Mouse (Mus musculus) frontal cortex, postnatal 25 days (tissue): ENCODE measurements around the gene Fam129a.

Source experiments
- DNase-seq, 2 experiments: peaks; one replicate each; pipeline ENCODE4 v3.0.0; 2022; ENCODE audit warnings: low spot score in 2 of 2

Fam129a gene

DNA sequence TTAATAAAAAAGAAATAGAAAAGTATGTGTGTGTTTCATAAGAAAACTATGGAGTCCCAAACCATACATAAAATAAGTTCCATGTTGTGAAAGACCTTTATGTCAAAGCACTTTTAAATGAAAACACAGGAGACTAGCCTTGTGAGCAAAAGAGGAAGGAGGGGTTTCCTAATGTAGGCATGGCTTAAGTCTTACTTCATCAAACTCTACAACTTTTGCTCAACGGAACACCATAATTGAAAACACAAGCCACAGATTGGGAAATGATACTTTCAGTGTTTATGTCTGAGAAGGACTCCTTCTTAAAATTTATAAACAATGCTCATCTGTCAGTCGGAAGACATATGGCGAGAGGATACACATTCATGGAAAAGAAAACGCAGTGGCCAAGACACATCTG lies 54.3 kb downstream of the Fam129a start:
- DNase-seq: no peak

DNA sequence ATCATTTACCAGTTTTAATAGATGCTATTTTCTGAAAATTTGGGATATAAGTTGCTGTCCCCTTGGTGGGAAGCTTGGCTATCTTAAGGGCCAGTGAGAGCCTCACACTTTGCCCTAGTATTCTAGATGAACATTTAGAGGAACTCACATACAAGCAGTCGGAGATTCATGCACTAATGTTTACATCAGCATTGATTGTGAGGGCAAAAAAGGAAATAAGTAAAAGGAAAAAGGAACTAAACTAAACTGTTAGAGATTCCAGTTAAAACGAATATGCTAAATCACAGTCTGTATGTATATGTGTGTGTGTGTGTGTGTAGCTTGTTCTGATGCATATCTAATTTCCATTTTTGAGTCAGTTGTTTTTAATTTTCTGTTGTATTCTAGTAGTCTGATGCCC lies 54.7 kb downstream of the Fam129a start:
- no peak for DNase-seq

DNA sequence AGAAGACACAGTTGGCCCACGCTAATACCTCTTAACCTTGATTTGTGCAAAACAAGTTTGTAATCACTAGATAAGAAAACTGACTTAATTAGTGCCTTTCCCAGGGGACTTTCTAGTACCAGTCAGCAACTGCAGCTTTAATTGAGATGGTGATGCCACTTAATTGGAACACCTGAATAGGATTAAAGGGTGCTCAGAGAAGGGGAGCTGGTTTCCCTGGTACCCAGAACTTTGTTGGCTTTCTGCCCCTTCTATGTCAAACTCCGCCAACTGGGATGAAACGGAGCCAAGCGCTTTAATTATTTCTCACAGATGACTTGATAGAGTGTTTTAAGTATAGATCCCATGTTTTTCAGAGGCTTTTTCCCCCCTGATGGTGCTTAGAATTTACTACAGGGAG lies 55.6 kb downstream of the Fam129a start:
- DNase-seq: no peak

DNA sequence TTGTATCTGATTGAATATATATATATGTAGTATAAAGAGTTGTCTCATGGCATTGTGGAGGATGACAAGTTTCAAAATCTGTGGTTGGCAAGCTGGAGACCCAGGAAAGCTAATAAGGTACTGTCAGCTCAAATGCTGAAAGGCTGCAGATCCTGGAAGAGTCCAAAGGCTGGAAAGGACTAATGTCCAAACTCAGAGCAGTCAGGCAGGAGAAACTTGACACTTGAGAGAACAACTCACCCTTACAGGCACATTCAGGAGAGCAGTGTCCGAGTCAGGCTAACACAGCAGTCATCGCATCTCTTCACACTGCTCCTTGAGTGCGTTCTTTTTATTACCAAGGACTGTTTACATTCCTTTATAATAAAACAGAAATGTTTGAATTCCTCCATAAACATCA lies 56.2 kb downstream of the Fam129a start:
- no peak for DNase-seq

DNA sequence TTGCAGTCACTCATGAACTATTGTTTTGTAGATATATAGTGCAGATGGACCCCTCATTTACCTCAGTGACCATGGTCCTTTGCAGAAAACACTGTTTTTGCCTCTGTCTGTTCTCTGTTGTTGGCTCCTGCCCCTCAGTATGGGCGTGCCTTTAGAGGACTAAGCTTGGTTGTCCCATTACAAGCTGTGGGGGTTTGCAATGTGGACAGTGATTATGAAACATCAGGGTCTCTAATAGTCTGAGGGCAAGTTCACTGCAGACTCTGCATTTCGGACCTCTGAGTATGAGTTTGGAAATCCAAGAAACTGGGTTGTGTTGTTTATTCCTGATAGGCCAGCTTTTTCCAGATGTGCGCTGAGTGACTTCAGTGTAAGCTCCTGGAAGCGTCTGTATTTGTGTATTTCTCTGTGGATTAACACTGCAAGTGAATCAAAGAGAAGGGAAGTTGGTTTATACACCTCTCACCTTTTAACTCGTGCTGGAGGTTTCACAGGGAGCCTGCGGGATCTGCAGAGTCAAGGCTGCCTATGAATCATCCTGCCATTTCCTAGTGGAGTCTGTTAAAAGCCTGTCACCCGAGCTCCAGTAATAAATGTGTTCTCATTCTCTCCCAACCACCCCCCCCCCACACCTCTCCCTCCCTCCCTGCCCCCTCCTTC lies 58.7 kb downstream of the Fam129a start:
- DNase-seq: no peak

DNA sequence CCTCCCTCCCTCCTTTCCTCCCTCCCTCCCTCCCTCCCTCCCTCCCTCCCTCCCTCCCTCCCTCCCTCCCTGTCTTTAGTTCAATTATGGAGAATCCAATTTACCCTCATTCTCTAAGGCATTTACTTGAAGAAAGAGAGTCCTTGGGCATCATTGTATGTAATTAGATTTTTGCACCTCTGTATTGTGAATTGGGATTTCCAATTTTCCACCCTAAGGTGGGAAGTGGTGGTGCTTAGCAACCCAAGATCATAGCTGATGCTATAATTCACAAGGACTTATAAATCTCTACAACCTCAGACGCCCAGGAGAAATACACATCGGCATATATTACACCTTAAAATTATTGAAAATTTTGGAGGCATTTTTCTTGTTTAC lies 59.3 kb downstream of the Fam129a start:
- no peak for DNase-seq

DNA sequence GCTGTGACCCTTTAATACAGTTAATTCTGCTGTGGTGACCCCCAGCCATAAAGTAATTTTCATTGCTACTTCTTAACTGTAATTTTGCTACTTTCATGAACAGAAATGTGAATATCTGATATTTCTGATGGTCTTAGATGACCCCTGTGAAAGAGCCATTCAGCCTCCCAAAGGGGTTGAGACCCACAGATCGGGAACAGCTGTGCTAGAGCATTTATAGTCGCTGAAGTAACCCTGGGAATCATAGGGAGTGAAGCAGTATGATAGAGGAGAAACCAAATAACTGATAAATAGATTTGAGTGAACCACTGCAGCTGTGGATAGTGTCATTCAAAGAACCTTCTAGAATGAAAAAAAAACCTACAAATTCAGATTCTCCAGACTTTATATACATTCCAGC lies 60.1 kb downstream of the Fam129a start:
- no peak for DNase-seq

DNA sequence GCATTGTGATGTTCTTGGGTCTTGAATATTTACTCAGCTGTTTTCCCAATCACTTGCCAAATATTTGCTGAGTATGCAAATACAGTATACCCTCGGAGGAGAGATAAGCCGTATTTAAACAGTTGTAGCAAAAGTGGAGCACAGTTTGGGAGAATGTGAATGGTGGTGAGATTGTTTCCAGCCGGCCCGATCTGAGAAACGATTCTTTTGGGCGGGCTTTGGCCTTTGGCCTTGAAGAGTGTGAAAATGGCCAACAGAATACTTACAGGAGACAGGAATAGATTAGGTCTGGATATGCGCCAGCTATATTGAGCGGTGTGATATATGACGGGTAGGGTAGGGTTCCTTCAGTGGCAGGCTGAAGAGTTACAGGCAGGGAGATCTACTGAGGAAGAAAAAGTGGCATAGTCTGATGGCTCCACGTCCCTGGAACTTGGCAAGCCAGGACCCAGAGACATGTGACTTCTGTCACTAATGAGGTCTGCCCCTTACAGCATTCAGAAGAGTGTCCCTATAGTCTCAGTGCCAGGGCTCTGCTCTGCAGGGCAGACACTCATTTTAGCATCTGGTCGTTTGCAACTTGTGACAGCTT lies 60.8 kb downstream of the Fam129a start:
- DNase-seq: no peak

DNA sequence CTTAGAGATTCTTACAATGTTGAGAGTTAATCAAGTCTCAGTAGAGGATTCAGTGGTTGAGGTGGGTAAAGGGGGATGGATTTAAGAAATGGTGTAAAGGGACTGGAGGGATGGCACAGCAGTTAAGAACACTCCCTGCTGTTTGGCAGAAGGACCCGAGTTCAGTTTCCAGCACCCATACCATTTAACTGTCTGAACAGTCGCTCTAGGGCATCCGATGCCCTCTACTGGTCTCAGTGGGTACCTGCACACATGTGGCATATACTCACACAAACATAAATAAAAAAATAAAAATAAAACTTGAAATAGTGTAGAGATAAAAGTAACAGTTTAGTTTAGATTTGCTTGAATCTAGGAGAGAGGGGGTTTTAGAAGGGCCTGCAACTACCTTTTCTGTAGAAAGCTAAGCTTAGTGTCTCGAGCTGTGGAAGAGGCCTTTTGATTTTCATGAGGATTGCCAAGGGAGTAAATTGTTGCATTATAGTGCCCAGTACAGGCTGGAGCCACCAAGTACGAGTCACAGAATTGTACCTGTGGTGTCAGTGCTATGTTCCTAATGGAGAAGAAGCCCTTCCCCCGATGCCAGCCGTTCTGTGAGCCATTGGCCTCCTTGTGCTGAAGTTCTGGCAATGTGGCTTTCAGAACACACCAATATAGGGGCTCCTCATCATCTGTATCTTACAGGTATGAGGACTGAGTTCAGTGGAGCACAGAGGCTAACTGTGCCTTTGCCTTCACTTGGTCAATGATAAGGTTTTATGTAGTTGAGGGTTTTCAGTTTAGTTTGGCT lies 61.8 kb downstream of the Fam129a start:
- DNase-seq: no peak

DNA sequence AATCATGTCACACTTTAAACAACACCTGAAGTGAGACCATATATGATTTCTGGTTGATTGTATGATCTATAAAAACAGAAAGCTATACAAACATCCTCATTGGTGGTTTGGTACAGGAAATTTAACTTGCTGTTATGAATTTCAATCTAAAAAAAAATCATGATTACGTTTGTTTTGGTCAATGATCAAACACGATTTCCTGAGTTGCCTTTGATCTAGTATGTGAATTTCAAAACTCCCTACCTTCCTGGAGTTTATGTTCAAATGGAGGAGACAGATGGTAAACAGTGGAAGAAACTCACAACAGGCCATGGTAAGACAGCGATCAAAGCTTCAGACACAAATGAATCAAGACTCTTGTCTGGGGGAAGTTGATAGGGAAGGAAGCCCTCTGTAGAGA lies 65.7 kb downstream of the Fam129a start:
- no peak for DNase-seq

DNA sequence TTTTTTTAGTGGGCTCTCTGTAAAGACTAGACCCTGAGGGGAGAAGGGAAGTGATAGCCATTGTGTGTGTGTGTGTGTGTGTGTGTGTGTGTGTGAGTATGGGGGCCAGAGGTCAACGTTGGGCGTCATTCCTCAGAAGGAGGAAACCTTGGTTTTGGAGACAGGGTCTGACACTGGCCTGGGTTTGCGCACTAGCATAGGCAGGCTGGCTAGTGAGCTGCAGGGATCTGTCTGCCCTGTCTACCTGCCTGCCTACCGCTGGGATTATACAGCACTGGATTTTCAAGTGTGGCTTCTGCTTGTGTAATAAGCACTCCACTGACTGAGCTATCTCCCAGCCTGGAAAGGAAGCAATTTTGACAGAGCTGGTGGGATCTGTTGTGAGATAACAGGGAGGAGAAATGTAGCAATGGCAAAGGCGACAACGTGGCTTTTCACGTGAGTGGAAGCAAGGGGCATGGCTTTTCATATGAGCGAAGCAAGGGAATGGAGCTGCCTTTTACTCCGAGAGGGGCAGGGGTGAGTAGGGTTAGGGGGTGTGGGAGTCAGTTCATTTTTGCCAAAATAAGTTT lies 66.5 kb downstream of the Fam129a start:
- no peak for DNase-seq

DNA sequence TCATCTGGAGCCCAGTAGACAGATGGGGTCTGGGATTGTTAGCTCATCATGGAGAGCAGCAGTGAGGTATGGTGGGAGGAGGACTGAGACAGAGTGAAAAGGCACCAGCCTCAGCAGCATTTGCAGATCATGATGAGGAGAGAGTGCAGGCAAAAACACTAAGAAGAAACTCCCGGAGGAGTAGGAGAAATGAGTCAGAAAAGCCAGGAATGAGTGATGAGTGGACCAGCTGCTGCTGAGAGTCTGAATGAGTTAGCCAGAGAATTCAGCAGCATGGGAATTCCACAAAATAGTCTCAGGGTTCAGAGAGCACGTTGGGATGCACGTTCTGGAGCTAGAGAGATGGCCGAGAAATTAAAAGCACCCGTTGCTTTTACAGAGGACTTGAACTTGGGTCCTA lies 67.4 kb downstream of the Fam129a start:
- no peak for DNase-seq

DNA sequence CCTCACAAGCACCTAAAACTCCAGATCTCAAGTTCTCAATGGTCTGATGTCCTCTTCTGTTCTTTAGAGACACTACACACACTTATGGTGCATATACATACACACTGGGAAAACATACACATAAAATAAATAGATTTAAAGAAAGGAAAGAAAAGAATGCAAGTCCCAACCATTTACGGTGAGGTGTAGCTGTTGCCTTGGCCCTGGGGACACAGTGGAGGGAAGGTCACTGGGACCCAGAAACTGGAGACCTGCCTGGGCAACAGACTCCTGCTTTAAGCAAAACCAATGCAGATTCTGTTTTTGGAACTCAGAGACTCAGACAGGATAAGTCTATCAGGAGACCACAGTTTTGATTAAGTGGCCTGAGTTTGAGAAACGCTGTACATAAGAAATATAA lies 67.8 kb downstream of the Fam129a start:
- no peak for DNase-seq

DNA sequence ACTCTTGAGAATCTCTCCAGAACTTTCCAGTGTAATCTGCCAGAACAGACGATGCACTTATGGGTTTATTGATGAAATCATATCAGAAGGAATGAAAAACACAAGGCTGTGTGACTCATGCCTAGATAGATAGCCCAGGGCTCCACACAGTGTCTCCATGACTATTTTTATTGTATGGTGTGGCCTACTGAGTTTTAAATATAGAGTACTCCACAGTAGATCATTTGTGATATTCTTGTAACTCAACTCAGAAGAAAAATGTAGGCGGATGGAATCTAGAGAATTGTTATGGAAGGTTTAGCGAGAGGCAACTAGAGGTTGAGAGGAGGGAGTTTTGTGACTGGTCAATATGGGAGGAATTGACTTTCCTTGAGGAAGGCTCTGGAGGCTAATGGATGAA lies 75.4 kb downstream of the Fam129a start:
- no peak for DNase-seq

DNA sequence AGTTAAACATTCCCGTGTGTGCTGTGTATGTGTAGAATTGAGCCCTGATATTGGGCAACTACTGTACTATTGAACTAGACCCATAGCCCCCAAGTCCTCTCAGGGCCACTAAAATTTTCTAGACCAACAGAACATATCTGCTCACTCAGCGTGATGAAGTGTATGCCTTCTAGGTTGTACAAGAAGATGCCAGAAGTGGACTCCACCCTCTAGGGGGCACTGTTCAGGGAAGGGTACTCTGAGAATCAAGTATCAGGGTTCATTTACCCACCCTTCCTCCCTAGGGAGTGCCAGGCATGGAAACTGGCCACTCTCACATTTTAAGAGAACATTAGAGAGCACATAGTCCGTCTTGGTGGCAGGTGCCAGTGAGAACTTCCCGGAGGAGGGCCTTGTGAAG lies 77.1 kb downstream of the Fam129a start:
- DNase-seq: no peak

DNA sequence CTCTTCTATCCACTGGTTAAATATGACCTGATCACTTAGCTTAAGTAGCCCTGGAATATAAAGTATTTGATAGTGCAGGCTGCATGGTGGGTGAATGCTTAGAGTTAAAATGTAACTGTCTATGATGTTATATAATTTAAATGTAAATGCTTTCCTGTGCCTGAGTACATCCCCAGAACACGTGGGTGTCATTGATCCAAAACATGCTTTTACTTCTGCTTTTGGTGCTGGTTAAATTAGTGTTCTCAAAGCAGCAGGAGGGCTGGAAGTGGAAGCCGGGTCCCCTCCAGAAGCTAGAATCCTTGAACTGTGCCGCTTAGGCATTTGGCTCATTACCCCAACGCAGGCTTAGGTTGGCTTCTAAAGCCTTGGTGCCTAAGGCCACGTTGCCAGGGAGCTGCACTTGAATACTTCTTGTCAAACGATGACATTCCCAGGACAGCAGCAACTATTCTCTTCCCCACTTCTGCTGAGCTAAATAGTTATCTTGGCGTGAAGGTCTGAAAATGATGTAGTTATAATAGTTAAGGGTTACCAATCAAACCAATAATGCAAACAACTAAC lies 86.1 kb downstream of the Fam129a start:
- DNase-seq: no peak

DNA sequence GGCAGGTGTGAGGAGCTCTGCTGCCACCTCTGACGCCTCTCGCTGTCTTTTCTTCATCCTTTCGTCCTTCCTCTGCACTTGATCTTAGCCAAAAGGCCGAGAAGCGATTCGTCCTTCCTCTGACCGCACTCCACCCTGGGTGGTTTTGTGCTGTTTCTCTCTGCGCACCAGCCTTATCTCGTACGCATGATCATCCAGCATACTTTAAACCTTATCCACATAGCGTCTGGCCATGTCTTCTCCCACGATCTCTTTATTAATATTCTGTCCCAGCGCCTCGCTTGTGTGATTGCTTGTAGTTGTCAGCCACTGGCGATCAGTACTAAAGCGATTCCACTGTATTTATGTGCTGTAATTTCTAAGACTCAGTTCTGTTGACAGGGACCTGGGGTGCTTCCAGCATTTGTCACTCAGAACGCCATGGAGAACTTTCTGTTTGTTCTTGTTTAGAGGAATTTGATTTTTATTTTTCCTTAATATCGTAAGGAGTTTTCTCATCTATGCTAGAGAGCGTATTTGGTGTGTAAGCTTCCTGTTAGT lies 87.4 kb downstream of the Fam129a start:
- no peak for DNase-seq

DNA sequence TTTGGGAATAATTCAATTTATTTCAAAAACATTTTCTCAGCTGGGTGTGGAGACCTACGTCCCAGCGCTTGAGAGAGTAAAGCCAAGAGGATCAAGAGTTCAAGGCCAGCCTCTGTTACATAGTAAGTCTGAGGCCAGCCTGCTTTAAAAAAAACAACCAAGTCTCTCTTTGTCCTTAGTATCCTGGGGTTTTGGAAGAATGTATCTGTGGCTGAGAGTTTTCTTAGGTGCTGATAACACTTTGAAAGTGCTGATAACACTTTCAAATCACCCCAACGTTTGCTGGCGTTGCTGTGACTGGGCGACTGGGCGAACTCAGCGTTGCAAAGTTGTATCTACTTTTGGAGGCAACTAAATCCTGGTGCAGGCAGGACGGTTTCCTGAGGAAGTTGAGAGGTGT lies 88.7 kb downstream of the Fam129a start:
- no peak for DNase-seq

DNA sequence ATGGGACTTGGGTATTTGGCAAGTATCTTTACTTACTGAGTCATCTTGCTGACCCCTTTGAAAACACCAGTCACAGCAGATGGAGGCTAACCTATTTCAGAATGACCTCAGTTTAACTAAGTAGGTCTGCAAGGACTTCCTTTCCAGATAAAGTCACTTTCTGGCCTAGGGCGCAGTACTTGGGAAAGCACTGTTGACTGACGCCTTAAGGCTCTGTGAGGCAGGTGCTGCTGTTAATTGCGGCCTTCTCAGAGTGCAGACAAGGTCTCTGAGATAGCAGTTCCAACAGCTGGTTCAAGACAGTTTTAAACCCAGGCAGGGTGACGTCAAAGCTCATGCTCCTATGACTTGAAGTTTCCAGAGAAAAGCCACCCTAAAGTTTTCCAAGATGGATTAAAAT lies 89.3 kb downstream of the Fam129a start:
- no peak for DNase-seq

DNA sequence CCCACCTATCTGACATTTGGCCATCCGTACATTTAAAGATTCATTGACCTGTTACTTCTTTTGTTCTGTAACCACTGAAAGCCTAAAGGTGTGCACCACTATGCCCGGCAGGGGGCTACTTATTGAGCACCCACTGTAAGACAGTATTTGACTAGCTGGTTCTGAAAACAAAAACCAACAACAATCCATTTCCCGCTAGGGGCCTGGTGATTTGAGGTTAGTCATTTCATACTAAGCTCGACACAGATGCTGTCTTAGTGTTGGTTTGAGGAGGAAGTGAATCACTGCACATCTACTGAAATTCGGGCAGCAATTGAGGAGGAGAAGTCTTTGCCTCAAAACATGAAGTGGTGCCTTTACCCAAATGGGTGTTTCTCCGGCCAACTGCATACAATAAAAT lies 89.9 kb downstream of the Fam129a start:
- no peak for DNase-seq

DNA sequence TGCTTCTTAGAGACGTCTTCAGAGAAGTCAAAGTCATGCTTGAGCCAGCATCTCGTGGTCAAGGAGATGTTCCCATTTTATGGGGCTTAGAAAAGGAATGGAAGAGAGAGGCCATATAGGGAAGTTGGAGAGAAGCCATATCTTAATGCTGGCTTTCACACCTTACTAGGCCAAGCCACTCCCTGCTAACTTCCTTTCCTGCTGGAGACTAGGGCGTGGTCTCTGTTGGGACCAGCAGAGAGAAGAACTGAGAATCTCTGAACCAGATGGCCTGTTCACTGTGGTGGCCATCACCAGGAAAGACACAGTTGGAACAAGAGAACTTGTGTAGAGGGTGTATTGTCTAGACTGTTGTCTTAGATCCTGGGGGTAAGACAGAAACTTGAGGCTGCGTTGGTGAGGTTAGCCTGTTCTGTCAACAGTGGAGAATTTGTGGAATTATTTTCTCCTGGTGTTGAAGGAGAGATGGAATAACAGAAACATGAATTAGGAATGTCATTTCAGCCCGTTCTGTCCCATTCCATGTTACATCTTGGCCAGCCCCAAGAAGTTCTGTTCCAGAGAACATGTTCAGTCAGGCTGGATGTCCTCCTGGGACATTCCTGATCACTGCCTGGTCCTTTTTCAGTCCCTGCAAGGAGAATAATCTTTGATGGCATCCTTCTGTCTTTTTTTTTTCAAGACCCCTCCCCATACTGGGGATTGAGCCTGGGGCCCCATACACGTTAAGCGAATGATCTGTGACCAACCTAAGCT lies 90.9 kb downstream of the Fam129a start:
- DNase-seq: no peak

DNA sequence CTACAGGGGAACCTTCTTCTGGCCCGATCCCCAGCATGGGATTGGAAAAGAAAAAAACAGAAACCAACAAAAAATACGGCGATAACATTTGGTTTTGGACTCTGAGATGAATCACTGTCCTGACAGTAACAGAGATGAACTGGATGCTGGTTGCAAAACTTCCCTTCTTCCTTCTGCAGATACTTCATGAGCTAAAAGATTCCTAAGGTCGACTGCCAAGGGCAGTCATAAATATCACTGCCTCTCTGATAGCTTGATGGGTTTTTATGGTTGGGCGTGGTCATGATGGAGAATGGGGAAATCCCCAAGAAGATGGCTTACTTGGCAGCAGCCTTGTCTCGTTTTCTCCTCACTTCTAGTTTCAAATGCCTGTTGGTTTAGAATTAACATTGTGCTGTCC lies 92.0 kb downstream of the Fam129a start:
- DNase-seq: no peak
